Mouse (Mus musculus) embryo, embryonic 11.5 days (tissue): ENCODE measurements at regions not wholly inside any gene's neighbourhood (a gene's known extent, or its start where the extent isn't known, plus 50 kb on each side); places are given as distances from the start of the nearest gene placed in this dataset.
"Not testable (repeated sequence)": the region's sequence is repeated elsewhere in the genome, so short reads cannot be mapped to it uniquely, and the experiment has no call there.

Experiments
- DNase-seq: peaks from one replicate; pipeline ENCODE4 v3.0.0-alpha.2; 2012; ENCODE audit warnings: low read depth, low spot score

GRCm38 (mm10) chr17:9268776-9269175 lies 153.1 kb upstream of the Gm17728 start:
- no peak for DNase-seq

GRCm38 (mm10) chr17:9278046-9278445 lies 143.8 kb upstream of the Gm17728 start:
- not testable (repeated sequence) for DNase-seq

- DNase-seq = no peak
Measured at GRCm38 (mm10) chr17:9279481-9279880, 142.4 kb upstream of the Gm17728 start.

GRCm38 (mm10) chr17:9281891-9282290 lies 140.0 kb upstream of the Gm17728 start:
- DNase-seq = no peak

DNA sequence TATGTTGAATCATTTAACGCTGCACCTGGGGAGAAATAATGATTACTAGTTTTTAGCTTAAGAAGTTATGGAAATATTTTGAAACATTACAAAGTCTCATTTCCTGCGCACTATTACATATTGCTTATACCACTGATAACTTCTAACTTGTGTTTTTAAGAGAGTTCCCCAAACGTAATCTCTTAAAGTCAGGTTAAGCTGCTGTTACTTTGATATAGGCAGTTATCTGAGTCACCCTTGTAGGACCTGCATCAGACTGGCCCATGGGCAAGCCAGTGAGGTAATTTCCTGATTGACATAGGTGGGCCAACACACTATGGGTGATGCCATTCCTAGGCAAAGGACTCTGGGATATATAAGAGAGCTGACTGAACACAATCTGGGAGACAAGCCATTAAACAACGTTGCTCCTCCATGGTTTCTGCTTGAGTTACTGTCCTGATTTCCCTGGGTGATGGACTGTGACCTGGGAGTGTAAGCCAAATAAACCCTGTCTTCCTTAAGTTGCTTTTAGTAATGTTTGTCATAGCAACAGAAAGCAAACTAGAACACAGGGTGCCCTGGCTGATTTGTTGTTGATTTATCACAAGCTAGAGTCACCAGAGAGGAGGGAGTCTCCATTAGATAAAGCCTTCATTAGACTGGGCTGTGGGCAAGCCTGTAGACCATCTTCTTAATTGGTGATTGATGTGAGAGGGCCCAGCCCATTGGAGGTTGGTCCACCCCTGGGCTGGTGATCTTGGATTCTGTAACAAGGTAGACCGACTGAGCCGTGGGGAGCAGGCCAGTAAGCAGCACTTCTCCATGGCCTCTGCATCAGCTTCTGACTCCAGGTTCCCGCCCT lies 139.3 kb upstream of the Gm17728 start:
- DNase-seq = no peak

GRCm38 (mm10) chr17:9286431-9286830 lies 135.4 kb upstream of the Gm17728 start:
- no peak for DNase-seq

DNA sequence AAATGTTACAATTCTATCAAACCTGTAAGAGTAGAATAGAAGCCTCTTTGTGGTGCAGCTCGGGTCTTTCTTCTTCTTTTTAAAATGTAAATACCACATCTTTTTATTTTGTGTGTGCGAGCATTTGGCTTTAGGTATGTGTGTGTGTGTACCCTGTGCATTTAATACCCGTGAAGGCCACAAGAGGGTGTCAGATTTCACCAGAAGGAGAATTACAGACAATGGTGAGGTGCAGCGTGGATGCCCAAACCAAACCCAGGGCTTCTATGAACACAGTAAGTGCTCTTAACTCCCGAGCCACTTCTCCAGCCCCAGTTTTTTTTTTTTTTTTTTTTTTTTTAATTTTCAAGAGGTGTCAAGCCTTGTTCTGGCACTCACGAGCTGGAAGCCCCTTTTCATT lies 135.0 kb upstream of the Gm17728 start:
- DNase-seq = no peak

- DNase-seq = no peak
Measured at GRCm38 (mm10) chr17:9287682-9288081, 134.2 kb upstream of the Gm17728 start.

- no peak for DNase-seq
Measured at GRCm38 (mm10) chr17:9291601-9292000, 130.3 kb upstream of the Gm17728 start.

GRCm38 (mm10) chr17:9292296-9292695 lies 129.6 kb upstream of the Gm17728 start:
- DNase-seq = no peak

DNA sequence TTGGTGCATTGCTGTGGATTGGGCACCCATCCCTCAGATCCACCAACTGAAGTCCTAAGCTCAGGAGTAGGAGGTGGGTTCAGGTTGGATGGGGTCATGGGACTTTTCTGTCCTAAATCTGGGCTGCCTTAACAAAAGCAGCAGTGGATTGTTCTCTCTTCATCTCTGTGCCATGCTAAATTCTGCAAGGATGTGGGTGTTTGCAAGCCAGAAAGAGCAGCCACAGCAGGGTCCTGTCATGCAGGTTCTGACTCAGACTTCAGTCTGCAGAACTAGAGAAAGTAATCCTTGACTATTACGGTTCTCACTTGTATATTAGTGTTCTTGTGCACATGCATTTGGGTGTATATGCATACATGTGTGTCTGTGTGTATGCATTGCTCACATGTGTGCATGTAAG lies 125.5 kb upstream of the Gm17728 start:
- no peak for DNase-seq

DNA sequence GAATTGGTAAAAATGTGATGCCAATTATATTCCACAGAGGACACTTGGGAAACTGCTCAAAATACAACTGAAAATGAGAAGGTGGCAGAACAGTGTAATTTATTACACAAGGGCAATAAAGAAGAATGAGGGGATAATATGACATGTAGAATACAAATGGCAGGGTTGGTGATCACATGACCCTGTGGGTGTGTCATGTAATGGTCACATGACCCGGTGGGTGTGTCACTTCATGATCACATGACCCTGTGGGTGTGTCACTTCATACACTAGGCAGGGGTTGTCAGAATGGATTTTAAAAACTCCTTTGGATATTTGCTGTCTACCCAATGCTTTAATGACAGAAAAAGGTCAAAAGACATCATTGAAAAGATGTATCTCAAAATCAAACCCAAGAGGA lies 123.6 kb upstream of the Gm17728 start:
- no peak for DNase-seq

DNA sequence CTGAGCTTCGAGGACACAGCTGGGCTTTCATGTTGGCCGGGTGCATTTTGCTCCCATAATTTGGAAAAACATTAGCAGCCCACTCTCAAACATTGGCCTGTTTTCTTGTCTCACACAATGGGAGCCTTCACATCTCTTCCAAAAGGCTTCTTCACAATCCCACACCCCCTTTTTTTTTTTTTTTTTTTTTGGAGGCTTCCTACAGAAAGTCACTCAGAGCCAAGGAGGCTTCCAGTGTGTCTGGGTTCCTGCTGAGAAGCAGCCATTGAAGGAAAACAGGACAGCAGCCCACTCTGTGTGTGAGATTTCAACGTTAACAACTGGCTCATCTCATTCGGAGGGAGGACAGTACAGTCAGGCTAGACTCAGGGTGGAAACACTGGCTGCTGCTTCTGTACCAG lies 120.8 kb upstream of the Gm17728 start:
- DNase-seq = no peak

- no peak for DNase-seq
Measured at GRCm38 (mm10) chr17:9308507-9308906, 113.4 kb upstream of the Gm17728 start.

GRCm38 (mm10) chr17:9322772-9323171 lies 99.1 kb upstream of the Gm17728 start:
- no peak for DNase-seq

DNA sequence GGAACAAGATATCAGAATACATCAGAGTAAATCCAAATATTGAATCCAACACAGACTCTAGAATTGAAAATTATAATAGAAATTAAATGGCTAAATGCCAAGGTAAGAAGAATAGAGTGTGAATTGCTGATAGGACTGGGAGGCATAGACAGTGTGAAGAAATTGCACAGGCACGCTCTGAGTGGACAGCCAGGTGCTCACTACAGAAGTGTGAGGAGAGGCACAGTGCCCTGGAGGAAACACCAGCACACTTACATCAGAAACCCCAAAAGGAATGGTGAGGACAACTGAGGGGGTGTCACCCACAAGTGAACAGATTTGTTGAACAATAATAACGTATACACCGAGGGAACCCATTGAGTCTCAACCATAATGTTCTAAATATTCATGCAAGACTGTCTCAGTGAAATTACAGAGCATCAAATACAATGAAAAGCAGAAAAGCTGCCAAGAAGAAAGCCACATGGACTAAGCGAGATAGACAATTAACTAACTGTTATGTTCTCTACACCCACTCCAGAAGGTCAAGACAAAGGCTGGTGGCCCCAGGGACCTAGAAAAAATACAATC lies 92.9 kb upstream of the Gm17728 start:
- DNase-seq = no peak

DNA sequence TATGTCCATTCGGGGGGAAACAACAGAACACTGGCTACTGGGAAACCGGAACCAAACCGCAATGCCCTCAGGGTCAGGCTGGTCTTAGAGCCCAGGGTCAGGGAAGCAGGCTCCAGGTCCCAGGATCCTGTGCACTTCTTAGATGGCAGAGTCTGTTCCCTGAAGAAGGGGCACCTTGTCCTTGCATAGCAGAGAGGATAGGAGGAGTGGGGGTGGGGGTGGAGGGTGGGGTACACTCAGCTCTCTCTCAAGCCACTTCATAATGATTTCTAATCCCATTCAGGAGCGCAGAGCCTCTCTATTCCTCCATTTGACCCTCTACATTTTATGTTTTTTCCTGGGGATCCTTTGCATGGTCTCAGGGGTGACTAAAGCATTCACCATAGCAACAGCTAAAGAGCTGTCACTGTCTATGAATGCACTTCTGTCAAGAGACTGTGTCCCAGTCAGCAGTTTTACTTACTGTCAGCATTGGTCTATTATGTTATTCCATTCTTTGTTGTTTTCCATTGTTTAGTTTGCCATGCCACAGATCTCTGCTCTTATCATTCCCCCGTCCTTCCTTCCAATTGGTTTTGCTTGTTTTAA lies 64.2 kb upstream of the Gm17728 start:
- no peak for DNase-seq
